8 mouse cellular contexts compared by ENCODE assay signal in the genomic region with DNA sequence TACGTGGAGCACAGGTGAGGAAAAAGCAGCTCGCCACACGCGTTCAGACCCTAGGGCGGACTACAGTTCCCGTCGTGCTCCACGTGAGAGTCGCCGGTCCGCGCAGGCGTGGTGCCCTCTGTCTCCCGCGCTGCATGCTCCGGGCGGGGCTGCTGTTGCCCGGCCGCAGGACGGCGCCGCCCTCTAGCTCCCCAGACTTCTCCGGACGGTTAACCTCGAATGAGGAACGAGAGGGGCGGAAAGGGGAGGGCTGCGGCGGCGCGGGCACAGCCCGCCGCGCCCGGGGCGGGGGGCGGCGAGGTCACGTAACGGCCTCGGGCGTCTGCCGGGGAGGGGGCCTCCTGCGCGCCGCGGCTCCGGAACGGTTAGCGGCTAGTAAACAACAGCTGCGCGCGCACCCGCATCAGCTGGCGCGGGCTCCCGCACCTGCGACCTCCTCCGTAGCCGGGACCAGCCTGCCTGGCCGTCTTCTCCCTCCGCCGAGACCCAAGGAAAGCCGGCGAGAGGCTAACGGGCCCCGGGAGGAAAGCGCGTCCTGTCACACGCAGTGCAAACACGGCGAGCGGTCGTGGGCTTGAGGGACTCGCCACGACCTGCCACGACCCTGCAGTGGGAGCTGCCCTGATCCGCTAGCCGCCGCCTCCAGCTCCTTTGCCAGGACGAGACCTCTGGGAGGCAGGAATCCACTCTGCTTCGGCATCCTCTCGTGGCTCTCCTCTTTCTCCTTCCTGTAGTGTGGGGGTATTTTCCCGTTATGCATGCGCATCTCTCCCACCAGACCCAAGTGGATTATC. TPM values are rescaled to one million over a fixed set of nuclear protein-coding genes. Genes with fewer than 3 reads are reported as not detected.
DNase-seq lines count a peak whose midpoint lies in the region; ATAC-seq and TF ChIP-seq lines count a peak whose summit lies in the region.

Slc12a6 (plus strand) TSS at position 378 of the 794 bp plus-strand sequence.

- ATAC-seq in hindbrain, postnatal 0 days = peak; percentile 95

- TF ChIP-seq CTCF in gastrocnemius, adult 2 months (IDR thresholded peaks at IDR 0.05) = peak; percentile 26; the same call in 1 of the 2 replicates
- no peak for TF ChIP-seq CTCF in hindbrain, postnatal 0 days (IDR thresholded peaks at IDR 0.05; ENCODE audit: low read depth)

- peak within 1 kb of the TSS; percentile 93 for H3K4me3 ChIP-seq in gastrocnemius, adult 2 months
- peak within 1 kb of the TSS; percentile 87 for H3K4me3 ChIP-seq in hindbrain, postnatal 0 days (ENCODE audit: low read length)
- H3K4me3 ChIP-seq in megakaryocyte, embryonic 14.5 days (replicated peaks) = peak within 1 kb of the TSS; percentile 99

- peaks cover 22% of the 10 kb centered on the region for H3K4me1 ChIP-seq in hindbrain, postnatal 0 days (ENCODE audit: insufficient read depth, low read length)
- peaks cover 58% of the 10 kb centered on the region for H3K4me1 ChIP-seq in megakaryocyte, embryonic 14.5 days

- peak within 1 kb of the TSS; percentile 87 for H3K4me2 ChIP-seq in hindbrain, postnatal 0 days (ENCODE audit: low read depth, low read length)

- no peaks in the 10 kb centered on the region for H3K36me3 ChIP-seq in hindbrain, postnatal 0 days (ENCODE audit: insufficient read depth, low read length)
- H3K36me3 ChIP-seq in megakaryocyte, embryonic 14.5 days (replicated peaks; ENCODE audit: low read length) = peaks cover 4% of the 10 kb centered on the region

- no peaks in the 10 kb centered on the region for H3K27me3 ChIP-seq in hindbrain, postnatal 0 days (ENCODE audit: insufficient read depth, low read length)
- H3K27me3 ChIP-seq in megakaryocyte, embryonic 14.5 days (replicated peaks) = no peaks in the 10 kb centered on the region

- intact Hi-C loops in gastrocnemius, adult 2 months (cut with DNase I) = loop anchor here (5.0 to 10.0 kb wide), 2 partner anchors 69 to 102 kb away; partner anchors contain the start of gene Emc4

- H3K9ac ChIP-seq in hindbrain, postnatal 0 days (replicated peaks; ENCODE audit: low read length) = peak within 1 kb of the TSS; percentile 85

- peak; percentile 84 for DNase-seq in WW6 (ENCODE audit: low read depth, low spot score)
- peak; percentile 85 to 89 for DNase-seq in cerebellum, postnatal 4 days (ENCODE audit: low spot score in 2 of 2)
- DNase-seq in gastrocnemius, adult 2 months = peak; percentile 97
- peak; percentile 94 for DNase-seq in hindbrain, postnatal 0 days (ENCODE audit: low spot score)
- peak; percentile 79 to 88 for DNase-seq in left cerebral cortex, adult 8-10 months (ENCODE audit: low spot score in 2 of 2)
- peak; percentile 94 to 95 for DNase-seq in right cerebral cortex, postnatal 10 days (ENCODE audit: low spot score in 2 of 2)
- DNase-seq in urinary bladder, postnatal 25 days (ENCODE audit: low spot score) = peak; percentile 89

- peak within 1 kb of the TSS; percentile 99 for H3K27ac ChIP-seq in gastrocnemius, adult 2 months
- peak within 1 kb of the TSS; percentile 96 for H3K27ac ChIP-seq in hindbrain, postnatal 0 days

- no peaks in the 10 kb centered on the region for H3K9me3 ChIP-seq in hindbrain, postnatal 0 days (ENCODE audit: low read length)
- no peaks in the 10 kb centered on the region for H3K9me3 ChIP-seq in megakaryocyte, embryonic 14.5 days

- WGBS in hindbrain, postnatal 0 days = under 1% methylated on average over 76 of the region's 85 CpGs

RNA-seq across cellular contexts. Expression of gene Slc12a6, which starts in this region (rescaled TPM):
- 10 to 100 TPM; 25.5 to 26.6 TPM for total RNA-seq in gastrocnemius, adult 2 months (2021)
- total RNA-seq in hindbrain, postnatal 0 days (2014; rRNA removed) = 55.5 and 68.2 TPM in 2 replicates
- 12.6 and 13.6 TPM in 2 replicates for polyA plus RNA-seq in hindbrain, postnatal 0 days (2015; fragmentation: Nextera tagmentation; extraction: Ambion mirVana)
- 100 to 1,000 TPM; 105 to 127 (median 118) TPM for total RNA-seq in left cerebral cortex, adult 8-10 months (2022)
- 0.71 and 2.6 TPM in 2 replicates for polyA plus RNA-seq in megakaryocyte, embryonic 14.5 days (2012; ENCODE audit: insufficient read depth, low replicate concordance)

Comparison
In these comparisons a context has a peak if more than half of its experiments do, and no peak if none do; other contexts are left out.
1. Peak in every context shown above with its lines: DNase-seq, ATAC-seq, H3K4me3 ChIP-seq and H3K27ac ChIP-seq.